Mouse (Mus musculus) thymus, adult 18-20 months (tissue): ENCODE measurements around the gene Rras2.

Experiments
- DNase-seq, 2 experiments: peaks; one replicate each; pipeline ENCODE4 v3.0.0; 2022; ENCODE audit warnings: mixed read lengths in 2 of 2

Gene Rras2

GRCm38 (mm10) chr7:114117444-114117905, at the start of gene Rras2:
TSS of gene Rras2 (minus strand) at chr7:114117781.
- peak; percentile 76 to 80 for DNase-seq

GRCm38 (mm10) chr7:114162975-114163374, 45.4 kb upstream of the Rras2 start:
- no peak for DNase-seq

GRCm38 (mm10) chr7:114161101-114161500, 43.5 kb upstream of the Rras2 start:
- DNase-seq, result no peak

GRCm38 (mm10) chr7:114157716-114158278, 40.2 kb upstream of the Rras2 start:
- no peak for DNase-seq

GRCm38 (mm10) chr7:114156364-114156763, 38.8 kb upstream of the Rras2 start:
- no peak for DNase-seq

- DNase-seq, result no peak
Observed at GRCm38 (mm10) chr7:114155053-114155865, 37.7 kb upstream of the Rras2 start.

GRCm38 (mm10) chr7:114151036-114151780, 33.6 kb upstream of the Rras2 start:
- DNase-seq, result no peak

GRCm38 (mm10) chr7:114149564-114149963, 32.0 kb upstream of the Rras2 start:
- DNase-seq, result no peak

GRCm38 (mm10) chr7:114149135-114149534, 31.6 kb upstream of the Rras2 start:
- no peak for DNase-seq

GRCm38 (mm10) chr7:114145841-114146240, 28.3 kb upstream of the Rras2 start:
- no peak for DNase-seq

GRCm38 (mm10) chr7:114142151-114142798, 24.7 kb upstream of the Rras2 start:
- no peak for DNase-seq

- no peak for DNase-seq
Observed at GRCm38 (mm10) chr7:114140026-114140425, 22.4 kb upstream of the Rras2 start.

GRCm38 (mm10) chr7:114139400-114139799, 21.8 kb upstream of the Rras2 start:
- DNase-seq, result no peak

- no peak for DNase-seq
Observed at GRCm38 (mm10) chr7:114138261-114138660, 20.7 kb upstream of the Rras2 start.

- no peak for DNase-seq
Observed at GRCm38 (mm10) chr7:114135166-114135565, 17.6 kb upstream of the Rras2 start.

GRCm38 (mm10) chr7:114133957-114134356, 16.4 kb upstream of the Rras2 start:
- DNase-seq, result no peak

- DNase-seq, result no peak
Observed at GRCm38 (mm10) chr7:114132316-114132715, 14.7 kb upstream of the Rras2 start.

GRCm38 (mm10) chr7:114129281-114129680, 11.7 kb upstream of the Rras2 start:
- DNase-seq, result no peak

- no peak for DNase-seq
Observed at GRCm38 (mm10) chr7:114118180-114118579, 599 bp upstream of the Rras2 start.

- DNase-seq, result peak; percentile 45 to 49
Observed at GRCm38 (mm10) chr7:114116711-114117351, 750 bp downstream of the Rras2 start.

- DNase-seq, result no peak
Observed at GRCm38 (mm10) chr7:114115961-114116360, 1.6 kb downstream of the Rras2 start.

- DNase-seq, result peak in 1 of 2 experiments; percentile 28
Observed at GRCm38 (mm10) chr7:114114976-114115375, 2.6 kb downstream of the Rras2 start.
